ENCODE assay signal across 10 mouse cellular contexts in genomic region chr5:111971193-111971592, GRCm38 (mm10).
"Had no signal": no experiment of that assay in that cellular context is flagged by ENCODE, and none has a peak within 500 bp of the region (broad histone marks: within the 10 kb centered on the region; RNA-seq: fewer than 3 reads in every experiment).

No protein-coding gene starts in this region.

- DNase-seq: kidney, adult 9 months; kidney, postnatal 36 days; layer of hippocampus, adult 9-11 months; layer of hippocampus, postnatal 36 days; lung, postnatal 10 days; lung, postnatal 4 days; midbrain, embryonic 14.5 days; right cerebral cortex, postnatal 14 days; thymus, adult 18-20 months; thymus, postnatal 14 days had no signal
